Mouse (Mus musculus) cerebellum, adult 8-10 months (tissue): Measurements from ENCODE around the gene Pold4.

ENCODE experiments used
- DNase-seq: peaks from one replicate; pipeline ENCODE4 v3.0.0; 2022

The Pold4 gene

DNA sequence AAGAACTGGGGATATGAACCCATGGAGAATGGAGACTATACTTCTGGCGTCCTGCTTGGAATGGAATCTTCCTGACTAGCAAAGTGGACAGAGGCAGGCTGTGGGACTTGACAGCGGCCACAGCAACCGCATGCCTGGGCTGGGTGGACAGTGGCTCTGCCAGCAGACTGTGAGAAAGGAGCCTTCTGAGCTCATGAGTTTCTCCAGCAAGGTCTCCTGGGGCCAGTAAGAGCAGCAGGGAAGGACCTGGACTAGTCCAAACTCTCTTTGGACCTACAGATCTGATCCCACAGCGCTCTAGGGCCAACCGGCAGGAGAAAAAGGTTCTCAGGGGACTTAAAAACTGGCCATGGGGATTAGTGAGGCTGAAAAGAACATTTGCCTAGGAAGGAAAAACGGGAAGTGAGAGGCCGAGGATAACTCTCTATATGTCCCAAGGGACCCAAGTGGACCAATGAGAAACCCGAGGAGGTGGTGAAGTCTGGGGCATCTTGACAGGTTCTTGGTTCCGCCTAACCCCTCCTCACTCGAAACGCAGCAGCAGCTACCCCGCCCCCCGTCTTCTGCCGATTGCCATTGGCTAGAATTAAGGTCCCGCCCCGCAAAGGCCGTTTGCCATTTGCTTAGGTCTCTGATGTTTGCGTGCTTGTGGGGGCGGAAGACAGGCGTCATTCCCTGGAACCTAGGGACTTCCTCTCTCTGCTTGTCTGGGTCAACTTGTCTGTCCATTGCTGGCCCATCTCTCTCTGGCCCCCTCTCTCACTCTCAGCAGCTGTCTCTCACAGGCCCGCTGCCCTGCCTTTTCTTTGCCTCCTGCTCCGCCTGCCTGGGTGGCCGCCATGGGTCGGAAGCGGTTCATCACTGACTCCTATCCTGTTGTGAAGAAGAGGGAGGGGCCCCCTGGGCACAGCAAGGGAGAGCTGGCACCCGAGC, at the start of gene Pold4:
Gene Pold4, plus strand, starts transcription at position 647 of the 933 bp plus-strand sequence.
- DNase-seq, result peak; percentile 98

- no peak for DNase-seq
Measured at GRCm38 (mm10) chr19:4183689-4184088, 48.0 kb upstream of the Pold4 start.

GRCm38 (mm10) chr19:4184976-4185975, 46.4 kb upstream of the Pold4 start:
- no peak for DNase-seq

DNA sequence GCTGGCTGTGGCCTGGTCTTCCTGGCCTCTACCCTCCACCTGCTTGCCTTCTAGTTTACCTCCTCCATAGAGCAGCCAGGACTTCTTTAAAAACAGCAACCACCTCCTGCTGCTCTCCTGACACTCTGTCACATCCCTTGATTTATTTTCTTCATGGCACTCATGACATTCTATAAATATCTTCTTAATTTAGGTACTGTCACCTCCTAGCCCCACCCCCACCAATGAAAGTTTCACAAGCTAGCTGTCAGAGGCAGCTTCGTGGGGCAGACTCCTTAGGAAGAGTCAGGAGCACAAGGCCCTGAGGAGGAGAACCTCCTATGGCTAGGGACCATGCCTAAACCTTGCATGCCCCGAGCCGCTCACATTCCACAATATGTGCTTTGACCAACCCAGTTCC, 44.4 kb upstream of the Pold4 start:
- no peak for DNase-seq

- DNase-seq, result no peak
Measured at GRCm38 (mm10) chr19:4189051-4189620, 42.6 kb upstream of the Pold4 start.

- no peak for DNase-seq
Measured at GRCm38 (mm10) chr19:4190831-4191334, 40.8 kb upstream of the Pold4 start, which contains the start of gene Tbc1d10c. Tbc1d10c (minus strand) TSS chr19:4191284.

DNA sequence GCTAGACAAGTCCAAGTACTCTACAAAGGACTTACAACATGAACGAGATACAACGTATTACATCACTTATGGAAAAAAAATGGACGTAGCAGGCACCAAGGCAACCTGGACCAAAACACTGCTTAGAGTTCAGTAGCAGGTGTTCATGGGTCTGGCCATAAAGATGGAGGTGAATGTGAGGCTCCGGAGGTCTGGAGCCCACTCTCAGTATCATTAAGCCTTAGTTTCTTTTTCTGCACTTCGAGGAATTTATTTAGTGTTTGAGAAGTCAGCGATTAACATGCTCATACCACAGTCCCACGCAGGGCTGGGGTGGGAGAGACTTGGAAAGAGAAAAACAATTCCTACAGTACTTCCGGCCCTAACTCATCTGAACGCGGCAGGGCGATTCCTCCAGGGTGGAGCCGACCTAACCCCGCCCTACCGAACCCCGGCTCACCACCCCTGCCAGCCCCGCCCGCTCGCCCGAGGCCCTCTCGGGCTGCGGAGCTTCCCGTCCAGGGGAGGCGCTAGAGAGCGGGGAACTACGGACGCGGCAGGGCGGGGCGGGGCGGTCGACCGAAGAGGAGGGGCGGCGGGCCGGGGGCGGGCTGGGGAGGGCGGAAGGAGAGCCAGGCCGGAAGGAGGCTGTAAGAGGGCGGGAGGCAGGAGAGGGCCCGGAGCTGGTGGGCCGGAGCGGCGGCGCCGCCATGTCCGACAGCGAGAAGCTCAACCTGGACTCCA, 40.0 kb upstream of the Pold4 start, which contains the start of gene Ppp1ca:
Gene Ppp1ca, plus strand, starts transcription at position 538 of the 723 bp plus-strand sequence.
- peak; percentile 93 for DNase-seq

DNA sequence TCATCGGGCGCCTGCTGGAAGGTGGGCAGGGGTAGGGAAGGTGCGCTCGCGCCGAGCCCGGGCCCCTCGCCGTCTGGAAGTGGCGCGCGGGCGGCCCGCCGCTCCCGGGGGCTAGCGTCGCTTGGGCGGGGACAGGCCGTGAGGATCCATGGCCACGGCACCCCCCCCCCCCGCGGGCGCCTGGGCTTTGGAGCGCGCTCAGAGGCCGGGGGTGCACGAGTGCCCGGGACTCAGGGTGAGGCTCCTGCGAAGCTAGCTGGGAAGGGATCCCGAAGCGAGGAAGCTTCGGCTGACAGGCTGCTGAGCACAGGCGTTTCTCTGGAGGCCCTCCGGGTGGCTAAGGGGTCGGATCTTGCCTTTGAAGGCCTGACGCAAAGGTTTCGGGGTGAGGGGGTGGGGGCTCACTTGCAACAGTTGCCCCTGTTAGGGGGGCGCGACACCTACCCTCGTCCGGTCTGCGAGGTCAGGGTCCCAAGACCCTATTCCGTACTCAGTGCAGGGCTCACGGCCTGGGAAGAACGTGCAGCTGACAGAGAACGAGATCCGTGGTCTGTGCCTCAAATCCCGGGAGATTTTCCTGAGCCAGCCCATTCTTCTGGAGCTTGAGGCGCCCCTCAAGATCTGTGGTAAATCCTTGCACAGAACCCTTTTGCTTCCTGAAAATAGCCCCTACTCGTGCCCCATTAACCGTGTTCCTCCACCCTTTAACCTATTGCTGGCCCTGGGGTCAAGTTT, 39.3 kb upstream of the Pold4 start:
- no peak for DNase-seq

GRCm38 (mm10) chr19:4193129-4193528, 38.6 kb upstream of the Pold4 start:
- DNase-seq, result no peak

DNA sequence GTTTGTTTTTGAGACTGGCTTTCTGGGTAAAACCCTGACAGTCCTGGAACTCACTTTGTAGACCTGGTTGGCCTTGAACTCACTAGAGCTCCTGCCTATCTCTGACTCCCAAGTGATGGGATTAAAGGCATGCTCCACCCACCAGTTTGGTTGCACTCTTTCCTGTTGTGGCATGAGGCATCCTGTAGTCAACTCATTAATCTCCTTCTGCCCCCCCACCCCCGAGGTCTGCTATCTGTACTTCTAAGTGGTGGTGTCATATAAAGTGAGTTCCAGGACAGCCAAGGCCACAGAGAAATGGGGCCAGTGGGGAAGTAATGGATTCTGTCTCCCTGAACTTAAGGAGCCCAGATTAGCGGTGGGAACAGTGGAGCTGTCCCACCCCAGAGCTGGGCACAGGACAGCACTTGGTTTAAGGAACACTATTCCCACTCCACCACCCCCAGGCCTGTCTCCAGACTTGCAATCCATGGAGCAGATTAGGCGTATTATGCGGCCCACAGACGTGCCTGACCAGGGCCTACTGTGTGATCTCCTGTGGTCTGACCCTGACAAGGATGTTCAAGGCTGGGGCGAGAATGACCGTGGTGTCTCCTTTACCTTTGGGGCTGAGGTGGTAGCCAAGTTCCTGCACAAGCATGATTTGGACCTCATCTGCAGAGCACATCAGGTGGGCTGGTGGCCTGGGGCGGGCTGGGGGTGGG, 37.5 kb upstream of the Pold4 start:
- no peak for DNase-seq

GRCm38 (mm10) chr19:4194776-4195650, 36.7 kb upstream of the Pold4 start:
- peak; percentile 81 for DNase-seq

DNA sequence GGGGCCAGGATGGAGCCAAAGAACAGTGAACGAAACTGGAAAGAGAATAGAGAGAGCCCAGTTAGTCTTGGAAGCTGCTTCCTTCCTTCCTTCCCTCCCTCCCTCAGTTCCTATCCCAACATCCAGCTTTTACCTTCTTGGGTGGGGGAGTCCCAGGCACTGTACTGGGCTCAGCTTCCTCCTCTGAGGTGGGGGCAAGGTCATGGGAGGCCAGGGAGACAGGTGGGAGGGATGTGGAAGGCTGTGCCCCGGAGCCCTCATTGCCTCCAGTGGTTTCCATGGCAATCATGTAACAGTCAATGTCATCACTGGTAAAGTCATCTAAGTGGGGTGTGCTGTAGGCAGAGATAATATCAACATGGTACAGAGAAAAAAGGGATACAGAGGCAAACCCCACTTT, 35.7 kb upstream of the Pold4 start:
- no peak for DNase-seq

- no peak for DNase-seq
Measured at GRCm38 (mm10) chr19:4196548-4196947, 35.2 kb upstream of the Pold4 start.

- no peak for DNase-seq
Measured at GRCm38 (mm10) chr19:4197180-4197579, 34.5 kb upstream of the Pold4 start.

- peak; percentile 96 for DNase-seq
Measured at GRCm38 (mm10) chr19:4201291-4201909, 30.3 kb upstream of the Pold4 start, which contains the start of gene Rad9a. Rad9a (minus strand) TSS chr19:4201662.

DNA sequence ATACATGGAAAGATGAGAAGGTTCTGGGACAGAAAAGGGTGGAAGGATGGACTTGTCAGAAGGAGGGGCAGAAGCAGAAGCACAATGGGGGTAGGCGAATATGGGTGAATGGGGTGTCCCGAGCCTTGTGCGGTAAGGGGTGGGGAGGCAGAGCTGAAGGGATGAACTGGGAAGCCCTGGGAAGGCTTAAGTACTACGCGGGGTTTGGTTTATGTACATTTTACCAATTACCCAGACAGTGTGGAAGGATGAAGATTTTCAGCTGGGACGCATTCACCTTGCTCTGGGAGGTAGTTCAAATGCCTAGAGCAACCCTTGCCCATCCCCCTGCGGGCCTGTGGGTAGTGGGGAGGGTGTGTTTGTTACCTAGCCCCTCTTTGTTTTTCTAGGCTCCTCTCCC, 29.6 kb upstream of the Pold4 start:
- DNase-seq, result no peak

GRCm38 (mm10) chr19:4203148-4203547, 28.6 kb upstream of the Pold4 start:
- no peak for DNase-seq

DNA sequence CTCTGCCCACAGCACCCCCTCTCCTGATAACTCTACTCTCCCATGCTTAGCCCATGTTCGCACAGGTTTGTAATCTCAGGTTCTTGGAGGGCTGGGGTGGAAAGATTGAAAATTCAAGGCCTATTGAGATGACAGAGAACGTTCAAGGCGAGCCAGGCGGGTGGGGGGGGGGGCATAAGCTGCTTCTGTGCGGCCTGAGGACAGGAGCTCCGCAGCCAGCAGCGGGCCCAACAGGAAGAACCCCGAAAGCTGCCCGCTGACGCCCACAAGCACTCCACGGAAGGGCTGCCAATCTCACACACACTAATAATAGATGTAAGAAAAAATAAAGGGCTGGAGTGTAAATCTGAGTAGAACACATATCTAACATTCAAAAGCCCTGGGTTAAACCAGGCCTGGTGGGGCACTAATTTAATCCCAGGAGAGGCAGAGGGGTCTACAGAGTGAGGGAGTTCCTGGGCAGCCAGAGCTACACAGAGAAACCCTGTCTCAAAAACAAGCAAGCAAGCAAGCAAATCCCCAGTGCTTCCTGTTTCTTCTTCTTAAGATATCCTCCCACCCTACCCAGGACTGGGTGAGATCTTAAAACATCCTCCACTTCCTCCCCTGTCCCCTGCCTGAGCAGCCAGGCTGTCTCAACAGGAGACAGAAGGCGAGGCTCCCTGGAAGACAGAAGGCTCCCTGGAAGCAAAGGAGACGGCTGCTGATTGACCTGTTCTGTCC, 27.9 kb upstream of the Pold4 start:
- no peak for DNase-seq
